Comparison of ENCODE assay signal across 25 mouse cellular contexts in the genomic region with DNA sequence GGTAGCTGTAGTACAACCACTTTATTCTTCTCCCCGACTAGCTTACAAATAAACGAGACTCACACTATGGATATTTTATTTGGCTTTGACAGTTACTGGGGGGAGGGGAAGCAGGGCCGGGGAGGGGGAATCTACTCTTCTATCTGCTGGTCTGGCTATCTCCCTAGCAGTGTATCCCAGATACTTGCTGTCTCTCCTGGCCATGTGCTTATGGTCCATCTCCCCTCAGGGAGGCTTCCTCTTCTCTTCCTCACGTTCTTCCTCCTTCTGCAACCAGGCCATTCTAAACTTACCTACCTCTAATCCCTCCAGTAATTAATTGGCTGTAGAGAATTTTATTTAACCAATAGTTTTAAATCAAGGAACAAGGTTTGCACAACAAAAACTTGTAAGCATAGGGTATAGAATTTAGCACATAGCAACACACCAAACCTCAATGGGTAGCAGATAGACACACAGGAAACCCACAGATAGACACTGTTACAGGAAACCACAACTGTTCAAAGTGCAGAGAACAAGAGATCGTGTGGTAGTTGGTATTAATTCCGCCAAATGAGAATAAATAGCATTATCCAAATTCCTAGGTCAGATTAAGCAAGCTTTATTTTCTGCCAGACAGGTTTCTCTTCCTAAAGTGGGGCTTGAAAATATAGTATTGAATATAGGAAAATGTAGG.
A peak's percentile ranks its signal among the peaks of the same experiment; 100 is the strongest.
DNase-seq lines count a peak whose midpoint lies in the region; ATAC-seq lines count a peak whose summit lies in the region.
"Had no signal": no experiment of that assay in that cellular context is flagged by ENCODE, and none has a peak within 500 bp of the region (broad histone marks: within the 10 kb centered on the region; RNA-seq: fewer than 3 reads in every experiment).

No protein-coding gene starts in this region.

- DNase-seq in thymus, postnatal 0 days (ENCODE audit: low spot score): peak; percentile 31
- DNase-seq in thymus, postnatal 10 days (ENCODE audit: low spot score in 2 of 2): no peak
- no peak for DNase-seq in spleen, adult 12 weeks (ENCODE audit: low spot score)
- DNase-seq in forebrain, embryonic 10.5 days (ENCODE audit: extremely low spot score, low spot score): no peak
- DNase-seq in right cerebral cortex, adult 18-20 months: no peak
- DNase-seq: adrenal gland, adult 8-10 months; B cell, adult 2 months; cerebellum, adult 11-12 months; cerebellum, postnatal 10 days; gastrocnemius, postnatal 14 days; heart, postnatal 36 days; kidney, adult 8-10 months; kidney, postnatal 10 days; liver, postnatal 0 days had no signal

- no peak overlapping the region for H3K27ac ChIP-seq in forebrain, embryonic 10.5 days
- H3K27ac ChIP-seq: embryonic facial prominence, embryonic 12.5 days; forebrain, embryonic 13.5 days; hindbrain, embryonic 13.5 days; intestine, embryonic 15.5 days; limb, embryonic 10.5 days; macrophage; midbrain, embryonic 13.5 days; stomach, embryonic 15.5 days had no signal

- no peaks in the 10 kb centered on the region for H3K9me3 ChIP-seq in megakaryocyte, embryonic 14.5 days
- H3K9me3 ChIP-seq in forebrain, embryonic 10.5 days: no peaks in the 10 kb centered on the region
- H3K9me3 ChIP-seq: embryonic facial prominence, embryonic 12.5 days; forebrain, embryonic 13.5 days; hindbrain, embryonic 13.5 days; intestine, embryonic 15.5 days; limb, embryonic 10.5 days; midbrain, embryonic 13.5 days; stomach, embryonic 15.5 days had no signal

- peaks cover 32% of the 10 kb centered on the region for H3K4me1 ChIP-seq in megakaryocyte, embryonic 14.5 days
- H3K4me1 ChIP-seq in forebrain, embryonic 10.5 days: peaks cover 7% of the 10 kb centered on the region
- H3K4me1 ChIP-seq: embryonic facial prominence, embryonic 12.5 days; forebrain, embryonic 13.5 days; hindbrain, embryonic 13.5 days; intestine, embryonic 15.5 days; limb, embryonic 10.5 days; midbrain, embryonic 13.5 days; stomach, embryonic 15.5 days had no signal

- H3K4me3 ChIP-seq in megakaryocyte, embryonic 14.5 days (replicated peaks): peak overlapping the region; percentile 78
- H3K4me3 ChIP-seq in forebrain, embryonic 10.5 days: no peak overlapping the region
- H3K4me3 ChIP-seq: embryonic facial prominence, embryonic 12.5 days; forebrain, embryonic 13.5 days; hindbrain, embryonic 13.5 days; intestine, embryonic 15.5 days; limb, embryonic 10.5 days; midbrain, embryonic 13.5 days; stomach, embryonic 15.5 days had no signal

- H3K27me3 ChIP-seq in megakaryocyte, embryonic 14.5 days (replicated peaks): peaks cover 24% of the 10 kb centered on the region
- H3K27me3 ChIP-seq in forebrain, embryonic 10.5 days (ENCODE audit: poor library complexity, severe bottlenecking): no peaks in the 10 kb centered on the region
- H3K27me3 ChIP-seq: embryonic facial prominence, embryonic 12.5 days; forebrain, embryonic 13.5 days; hindbrain, embryonic 13.5 days; intestine, embryonic 15.5 days; midbrain, embryonic 13.5 days; stomach, embryonic 15.5 days had no signal

- ATAC-seq in activated CD4-positive, CD25-positive, alpha-beta regulatory T cell, adult 4 months: peak; percentile 97
- ATAC-seq: forebrain, embryonic 13.5 days; intestine, embryonic 15.5 days; liver, postnatal 0 days; lung, postnatal 0 days; midbrain, embryonic 13.5 days had no signal

- H3K36me3 ChIP-seq in megakaryocyte, embryonic 14.5 days (replicated peaks; ENCODE audit: low read length): no peaks in the 10 kb centered on the region
- no peaks in the 10 kb centered on the region for H3K36me3 ChIP-seq in forebrain, embryonic 10.5 days (replicated peaks)
- H3K36me3 ChIP-seq: embryonic facial prominence, embryonic 12.5 days; hindbrain, embryonic 13.5 days; intestine, embryonic 15.5 days; limb, embryonic 10.5 days; midbrain, embryonic 13.5 days; stomach, embryonic 15.5 days had no signal

- 90% methylated on average over 6 of the region's 6 CpGs for WGBS in forebrain, embryonic 10.5 days
